Mouse (Mus musculus): ENCODE measurements around the gene Mrpl39.

The Mrpl39 gene

DNA sequence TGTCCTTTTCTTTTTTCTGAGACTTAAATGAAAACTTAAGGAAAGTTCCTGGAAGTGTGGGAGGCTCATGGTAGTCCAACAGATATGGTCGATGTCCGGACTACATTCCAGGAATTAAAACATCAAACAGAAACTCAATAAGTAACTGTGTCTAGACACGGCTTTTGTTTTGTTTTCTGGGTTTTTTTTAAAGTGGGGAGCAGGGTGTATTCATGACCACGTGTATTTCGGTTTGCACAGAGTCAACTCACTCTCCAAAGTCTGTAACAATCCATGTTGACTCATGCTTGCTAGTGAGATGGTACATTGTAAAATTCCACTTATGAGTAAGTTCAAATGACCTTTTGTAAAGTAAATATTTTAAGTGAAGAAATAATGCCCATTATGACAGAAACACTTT, 54.8 kb downstream of the Mrpl39 start:
- no peak for DNase-seq

GRCm38 (mm10) chr16:84677292-84677691, 58.2 kb downstream of the Mrpl39 start:
- no peak for DNase-seq

All from lung, postnatal 10 days (tissue).